Mouse (Mus musculus): ENCODE measurements around the gene Fam83c. TPM values are rescaled to one million over a fixed set of nuclear protein-coding genes. Genes with fewer than 3 reads are reported as not detected.
"Not testable (repeated sequence)": the region's sequence is repeated elsewhere in the genome, so short reads cannot be mapped to it uniquely, and the experiment has no call there.

Gene Fam83c
- not detected in 2 replicates for total RNA-seq (2015)
- total RNA-seq (2017) = not detected in 2 replicates

DNA sequence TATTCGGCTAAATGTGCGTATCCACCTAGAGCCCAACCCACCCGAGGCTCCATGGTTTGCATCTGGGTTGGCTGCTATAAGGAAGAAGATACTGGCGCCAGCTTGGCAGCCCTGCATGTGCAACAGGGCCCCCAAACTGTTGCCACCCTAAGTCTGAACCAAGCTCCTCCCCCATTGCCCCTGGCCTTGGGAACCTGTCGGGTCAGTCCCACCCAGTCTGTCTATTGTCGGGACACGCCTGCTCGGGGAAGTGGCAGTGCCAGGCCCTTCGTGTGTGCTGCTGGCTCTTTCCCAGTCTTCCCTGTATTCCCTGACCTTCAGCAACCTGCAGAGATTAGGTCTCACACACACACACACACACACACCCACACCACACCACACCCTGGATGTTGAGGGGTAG lies at the start of gene Fam83c:
Fam83c (minus strand) TSS at position 123 of the 400 bp plus-strand sequence.
- ATAC-seq (replicated peaks; ENCODE audit: poor library complexity) = no peak

DNA sequence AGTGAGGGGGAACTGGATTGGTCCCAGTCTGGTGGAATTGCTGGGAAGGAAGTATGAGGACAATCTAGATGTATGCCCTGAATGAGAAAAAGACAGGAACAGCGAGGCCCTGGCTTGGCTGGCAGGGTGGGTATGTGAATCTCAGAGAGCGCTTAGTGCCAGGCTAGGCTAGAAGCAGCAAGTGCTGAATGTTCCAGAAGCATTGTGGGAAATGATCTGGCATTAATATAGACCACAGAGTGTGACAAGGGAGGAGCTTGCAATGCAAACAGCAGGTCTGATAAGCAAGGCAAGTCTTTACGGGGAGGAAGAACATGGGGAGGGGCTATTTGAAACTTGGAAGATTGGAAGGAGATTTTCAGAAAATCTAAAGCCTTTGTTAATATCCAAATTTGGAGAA lies 47.4 kb upstream of the Fam83c start:
- peak; percentile 71 for ATAC-seq (replicated peaks; ENCODE audit: poor library complexity)

DNA sequence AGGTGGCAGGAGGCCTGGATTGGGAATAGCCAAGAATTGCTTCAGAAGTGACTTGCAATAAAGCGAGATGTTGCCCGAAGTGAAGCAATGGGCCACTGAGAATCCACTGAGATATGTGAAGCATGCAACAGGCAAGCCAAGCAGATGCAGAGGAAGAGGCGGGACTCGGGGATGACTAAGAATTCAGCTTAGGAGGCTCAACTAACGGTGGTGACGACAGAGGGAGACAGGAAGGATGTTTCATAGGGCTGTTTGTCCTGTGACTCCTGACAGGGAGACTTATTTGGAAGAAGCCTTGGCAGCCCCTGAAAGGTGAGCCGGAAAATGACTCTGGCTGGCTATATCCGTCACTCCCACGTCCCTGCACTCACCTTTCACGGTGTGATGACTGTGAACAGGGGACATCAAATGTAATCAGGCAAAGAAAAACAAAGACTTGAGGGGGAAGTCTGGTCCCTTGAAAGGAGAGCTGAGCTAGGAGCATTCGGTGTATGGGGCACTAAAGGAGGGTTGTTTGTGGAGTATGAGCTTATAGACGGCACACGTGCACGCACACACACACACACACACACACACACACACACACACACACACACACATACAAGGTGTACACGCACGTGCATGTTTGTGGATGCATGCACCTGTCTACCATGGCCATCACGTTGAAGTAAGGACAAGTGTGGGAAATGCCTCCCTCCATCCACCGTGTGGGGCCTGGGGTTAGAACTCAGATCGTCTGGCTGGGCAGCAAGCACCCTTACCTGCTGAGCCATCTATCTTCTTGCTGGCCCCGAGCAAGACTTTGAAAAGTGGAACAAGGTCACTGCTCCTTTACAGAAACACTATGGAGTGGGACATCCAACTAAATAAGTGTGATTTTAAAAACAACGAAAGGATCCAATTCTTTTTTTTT lies 44.6 kb upstream of the Fam83c start:
- ATAC-seq (replicated peaks; ENCODE audit: poor library complexity) = peak; percentile 89

DNA sequence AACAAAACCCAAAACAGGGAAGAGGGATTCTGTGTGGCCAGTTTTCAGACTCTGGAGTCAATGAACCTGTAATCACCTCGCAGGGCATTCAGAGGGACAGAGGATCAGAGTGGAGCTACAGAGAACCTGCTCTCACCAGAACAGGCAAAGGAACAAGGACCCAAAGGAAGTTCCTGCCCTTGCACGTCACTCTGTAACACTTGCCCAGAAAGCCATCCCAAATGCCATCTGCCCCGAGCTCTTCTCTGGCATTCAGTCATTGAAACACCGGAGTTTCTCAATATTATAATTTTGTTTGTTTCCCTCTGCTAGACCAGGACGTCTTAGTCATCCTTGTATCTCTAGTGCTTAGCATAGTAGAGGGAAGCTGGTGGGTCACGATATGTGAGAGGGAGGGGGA lies 39.0 kb upstream of the Fam83c start:
- no peak for ATAC-seq (replicated peaks; ENCODE audit: poor library complexity)

DNA sequence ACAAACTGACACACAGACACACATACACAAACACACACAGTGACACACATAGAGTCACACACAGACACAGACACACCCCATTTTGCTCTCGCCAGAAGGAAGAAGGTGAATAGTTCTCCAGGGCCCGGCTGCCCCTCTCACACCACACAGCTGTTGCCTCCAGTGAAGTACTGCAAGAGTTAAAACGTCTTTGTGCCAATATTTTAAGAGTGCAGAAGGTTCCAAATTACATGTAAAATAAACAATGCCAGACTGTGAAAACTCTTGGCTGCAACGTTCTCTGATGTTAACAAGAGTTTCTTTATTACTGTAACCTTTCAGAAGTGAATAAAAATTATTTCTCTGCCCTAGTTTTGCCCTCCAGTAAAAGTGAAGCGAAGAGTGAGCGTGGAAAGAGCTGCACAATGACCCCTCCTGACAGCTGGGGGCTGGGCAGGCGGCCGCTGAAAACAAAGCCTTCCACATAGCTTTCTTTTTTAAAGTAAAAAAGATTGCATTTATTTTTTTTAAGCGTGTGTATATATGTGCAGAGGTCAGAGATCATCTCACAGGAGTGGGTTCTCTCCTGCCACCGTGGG lies 38.4 kb upstream of the Fam83c start:
- no peak for ATAC-seq (replicated peaks; ENCODE audit: poor library complexity)

DNA sequence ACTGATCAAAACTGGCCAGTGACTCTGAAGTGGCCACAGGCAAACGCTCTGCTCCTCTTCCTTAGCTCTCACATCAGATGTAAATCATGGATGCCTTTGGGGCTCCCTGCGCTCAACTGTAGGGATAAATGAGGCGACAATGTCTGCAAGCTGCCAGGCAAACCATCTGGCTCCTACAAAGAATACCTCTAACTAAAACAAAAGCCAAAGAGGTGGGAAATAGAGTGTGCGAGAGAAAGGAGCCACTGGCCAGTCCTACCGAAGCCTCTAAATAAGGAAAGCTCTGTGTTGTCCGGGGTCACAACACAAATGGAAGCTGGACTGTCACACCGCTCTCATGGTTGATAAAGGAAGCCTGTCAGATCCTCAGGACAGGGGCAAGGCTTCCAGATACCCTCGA lies 37.8 kb upstream of the Fam83c start:
- ATAC-seq (replicated peaks; ENCODE audit: poor library complexity) = no peak

DNA sequence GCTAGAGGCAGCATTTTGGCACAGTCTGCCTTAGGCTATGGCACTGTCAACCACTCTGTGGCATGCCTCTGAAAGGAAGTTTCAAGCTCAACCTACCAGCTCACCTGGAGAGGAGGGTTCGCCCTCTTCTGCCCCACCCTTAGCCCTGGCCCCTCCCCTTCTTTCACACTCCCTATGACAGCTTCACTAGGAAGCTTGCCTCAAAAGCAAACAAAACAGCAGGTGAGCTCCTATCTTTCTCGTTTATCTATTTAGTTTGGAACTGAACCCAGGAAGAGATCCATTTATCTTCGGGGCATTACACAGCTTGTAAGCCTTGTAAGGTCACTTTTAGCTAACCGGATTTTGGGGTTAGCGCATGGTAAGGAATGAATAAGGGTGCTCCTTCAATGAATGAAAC lies 35.1 kb upstream of the Fam83c start:
- no peak for ATAC-seq (replicated peaks; ENCODE audit: poor library complexity)

DNA sequence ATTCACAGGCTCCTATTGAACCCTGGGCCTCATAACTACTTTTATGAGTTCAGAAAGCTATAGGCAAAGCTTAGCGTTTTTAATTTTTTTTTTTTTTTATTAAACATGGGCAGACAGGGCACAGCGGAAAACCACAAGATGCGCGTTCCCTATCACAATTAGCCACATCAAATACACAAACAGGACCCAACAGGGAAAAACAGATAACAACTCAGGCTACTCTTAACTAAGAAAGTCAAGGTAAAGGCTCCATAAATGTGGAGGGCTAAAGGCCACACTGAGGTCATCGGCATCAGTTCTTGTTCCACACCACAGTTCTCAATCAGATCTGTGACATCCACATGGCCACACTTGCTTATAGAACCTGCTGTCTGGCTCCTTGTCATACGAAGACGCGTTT lies 33.7 kb upstream of the Fam83c start:
- ATAC-seq (replicated peaks; ENCODE audit: poor library complexity) = peak; percentile 74

DNA sequence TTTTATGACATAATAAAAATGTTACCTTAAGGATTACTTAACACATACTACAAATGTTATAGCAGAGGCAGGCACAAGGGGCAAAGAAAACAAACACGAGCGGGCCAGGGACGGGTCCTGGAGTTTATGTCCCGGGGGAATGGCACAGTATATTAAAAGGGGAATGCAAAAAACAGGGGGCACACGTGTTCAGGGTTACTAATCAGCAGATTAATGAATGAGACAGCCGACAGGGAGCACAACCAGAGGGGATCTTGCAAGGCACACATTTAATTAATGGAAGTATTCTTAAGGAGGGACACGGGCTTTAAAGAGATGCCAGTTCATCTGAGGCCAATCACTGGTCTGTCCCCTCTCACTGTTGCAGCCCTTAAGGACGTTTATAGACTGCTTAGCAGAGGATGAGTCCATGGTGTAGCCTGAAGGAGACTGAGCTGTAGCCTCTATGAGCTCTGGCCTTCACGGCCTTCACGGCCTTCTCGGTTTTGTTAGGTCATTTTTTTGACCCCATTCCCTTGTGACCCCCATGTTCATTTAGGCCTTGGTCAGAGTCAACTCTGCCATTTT lies 28.7 kb upstream of the Fam83c start:
- no peak for ATAC-seq (replicated peaks; ENCODE audit: poor library complexity)

DNA sequence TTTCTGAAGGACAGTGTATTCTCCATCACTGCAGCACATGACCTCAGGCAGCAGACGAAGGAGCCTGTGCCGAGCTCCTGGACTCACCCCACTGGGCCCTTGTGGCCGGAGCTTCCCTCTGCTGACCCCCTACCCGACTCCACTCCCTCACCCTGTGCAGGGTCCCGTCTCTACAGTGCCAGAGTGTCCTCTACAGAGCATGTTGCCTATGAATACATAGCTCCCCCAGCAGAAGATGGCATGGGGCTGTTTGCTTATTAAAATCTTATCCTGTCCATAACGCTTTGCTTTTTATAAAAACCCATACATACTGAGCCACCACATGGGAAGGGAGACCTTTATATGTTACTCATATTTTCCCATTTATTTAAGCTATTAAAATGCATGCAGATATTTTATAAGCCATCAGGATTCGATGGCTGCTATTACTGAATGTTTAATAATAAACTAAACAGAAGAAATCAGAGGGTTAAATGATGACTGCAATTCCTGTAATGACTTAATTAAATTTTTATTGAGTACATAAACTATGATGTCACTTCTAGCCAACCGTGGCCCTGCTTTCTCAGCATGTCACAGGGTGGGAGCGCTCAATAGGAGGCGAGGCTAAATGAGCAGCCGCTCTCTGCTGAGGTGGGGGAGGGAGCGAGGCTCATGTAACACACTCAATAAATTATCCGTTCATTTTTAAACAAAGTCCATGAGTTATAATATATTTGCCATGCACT lies 28.1 kb upstream of the Fam83c start:
- ATAC-seq (replicated peaks; ENCODE audit: poor library complexity) = no peak

DNA sequence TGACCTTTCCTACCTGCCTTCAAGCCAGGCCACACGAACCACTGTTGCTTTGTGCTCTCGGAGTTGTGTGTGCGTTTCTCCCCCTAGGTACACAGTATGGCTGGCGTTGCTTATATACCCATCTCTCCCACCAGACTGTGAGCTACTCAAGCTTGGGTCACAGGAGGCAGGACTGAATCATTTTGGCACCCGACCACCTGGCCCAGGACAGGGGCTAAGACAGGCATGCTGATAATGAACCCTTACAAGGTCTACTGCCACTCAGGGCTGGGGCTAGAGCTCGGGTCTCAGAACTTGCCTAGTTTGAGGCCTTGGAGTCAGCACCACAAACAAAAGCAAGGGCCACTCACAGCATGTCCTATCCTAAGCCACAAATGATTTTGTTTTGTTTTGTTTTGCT lies 26.9 kb upstream of the Fam83c start:
- no peak for ATAC-seq (replicated peaks; ENCODE audit: poor library complexity)

DNA sequence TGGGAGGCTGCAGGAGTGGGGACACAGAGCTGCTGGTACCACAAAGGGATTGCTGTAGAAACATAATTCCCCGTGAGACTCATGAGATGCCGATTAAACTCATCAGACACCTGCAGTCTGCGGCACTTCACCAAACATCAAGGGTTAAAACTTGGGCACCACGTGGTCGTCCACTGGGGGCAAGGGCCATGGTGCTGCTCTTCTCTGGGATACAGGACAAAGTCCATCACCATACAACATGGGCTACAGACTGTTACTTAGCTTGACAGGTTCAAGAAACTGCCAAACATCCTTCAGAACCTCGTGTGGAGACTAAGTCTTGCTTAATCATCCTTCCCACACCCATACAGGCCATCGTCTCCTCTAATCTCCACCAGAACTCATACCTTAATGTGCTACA lies 25.4 kb upstream of the Fam83c start:
- ATAC-seq (replicated peaks; ENCODE audit: poor library complexity) = no peak

DNA sequence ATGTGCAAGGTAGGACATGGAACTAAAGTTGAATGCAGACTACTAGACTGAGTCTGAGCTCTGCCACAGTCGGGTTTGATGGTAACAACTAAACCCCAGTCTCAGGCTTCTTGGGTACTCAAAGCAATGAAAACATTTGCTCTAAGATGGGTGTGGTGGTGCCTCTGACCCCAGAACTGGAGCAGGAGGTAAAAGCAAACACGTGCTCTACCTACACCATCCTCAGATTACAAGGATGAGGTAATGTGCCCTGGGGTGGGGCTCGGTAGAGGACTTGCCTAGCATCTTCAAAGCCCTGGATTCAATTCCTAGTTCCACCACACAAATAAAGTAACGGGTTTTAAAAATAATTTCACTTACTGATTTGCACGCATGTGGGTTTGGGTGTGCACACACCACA lies 17.9 kb upstream of the Fam83c start:
- ATAC-seq (replicated peaks; ENCODE audit: poor library complexity) = no peak

DNA sequence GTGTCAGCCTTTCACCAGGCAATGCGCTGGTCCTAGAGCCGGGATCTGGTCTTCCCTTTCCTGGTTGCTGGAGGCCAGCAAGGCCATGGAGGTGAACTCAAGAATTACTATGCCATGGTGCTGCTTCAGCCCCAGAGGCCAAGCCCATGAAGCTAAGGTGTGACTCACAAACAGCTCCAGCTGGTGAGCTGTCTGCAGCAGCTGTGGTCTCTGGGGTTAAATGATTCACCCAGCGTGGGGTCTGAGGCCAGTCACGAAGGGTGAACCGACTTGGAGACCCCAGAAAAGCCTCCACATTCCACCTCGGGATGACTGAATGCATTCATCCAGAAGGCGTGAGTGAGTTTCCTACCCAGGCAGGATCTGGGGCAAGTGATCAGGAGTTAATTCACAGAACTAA lies 15.5 kb upstream of the Fam83c start:
- ATAC-seq (replicated peaks; ENCODE audit: poor library complexity) = no peak

DNA sequence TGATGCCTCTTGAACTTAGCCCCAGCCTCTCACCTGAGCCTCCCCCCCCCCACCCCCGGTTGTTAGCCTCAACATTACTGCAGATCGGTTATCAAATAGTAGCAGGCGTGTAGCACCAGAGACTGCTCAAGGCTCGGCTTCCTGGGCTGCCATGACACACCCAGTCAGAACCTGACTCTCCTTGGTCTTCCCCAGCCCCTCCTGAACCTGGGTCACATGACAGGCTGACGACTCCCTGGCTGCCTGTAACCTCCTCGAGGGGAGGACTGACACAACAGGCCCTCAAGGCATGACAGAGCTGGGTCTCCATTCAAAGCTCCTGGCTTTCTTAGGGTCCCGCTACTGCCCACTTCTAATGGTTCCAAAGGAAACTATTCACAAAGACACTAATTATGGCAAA lies 14.8 kb upstream of the Fam83c start:
- peak; percentile 64 for ATAC-seq (replicated peaks; ENCODE audit: poor library complexity)

DNA sequence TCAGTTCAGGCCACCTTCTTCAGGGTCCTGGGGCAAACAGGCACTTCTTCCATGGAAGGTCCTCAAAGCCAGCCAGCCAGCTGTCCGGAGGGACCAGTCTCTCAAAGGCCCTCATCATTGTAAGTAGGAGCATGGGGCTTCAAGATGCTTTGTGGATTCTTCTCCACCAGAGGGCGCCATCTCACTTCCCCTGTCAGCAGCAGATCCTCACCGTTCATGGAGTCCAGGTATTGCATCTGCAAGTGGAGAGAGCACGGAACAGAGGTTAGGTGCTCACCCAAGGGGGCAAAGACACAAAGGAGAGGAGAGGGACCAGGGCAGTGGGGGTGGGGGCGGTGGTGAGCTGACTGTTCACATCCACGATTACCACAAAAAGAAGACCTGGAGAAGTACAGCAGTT lies 13.6 kb upstream of the Fam83c start:
- ATAC-seq (replicated peaks; ENCODE audit: poor library complexity) = peak; percentile 93

DNA sequence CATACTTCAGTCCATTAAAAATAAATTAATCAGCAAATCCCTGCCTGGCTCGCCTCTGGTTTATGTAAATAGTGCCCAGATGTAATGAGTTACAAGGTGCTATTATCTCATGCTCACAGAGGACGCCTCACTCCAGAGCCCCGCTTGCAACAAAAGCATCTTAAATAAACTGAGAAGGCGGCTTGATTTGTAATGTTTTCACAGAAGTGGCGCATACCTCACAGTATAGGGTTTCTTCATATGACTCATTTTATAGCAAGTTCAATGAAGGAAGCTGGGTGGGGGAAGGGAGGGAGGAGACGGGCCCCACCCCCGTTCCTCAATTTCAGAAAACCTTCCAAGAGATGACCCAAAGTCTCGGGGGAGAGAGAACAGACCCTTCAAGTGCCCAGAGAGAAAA lies 12.3 kb upstream of the Fam83c start:
- ATAC-seq (replicated peaks; ENCODE audit: poor library complexity) = no peak

DNA sequence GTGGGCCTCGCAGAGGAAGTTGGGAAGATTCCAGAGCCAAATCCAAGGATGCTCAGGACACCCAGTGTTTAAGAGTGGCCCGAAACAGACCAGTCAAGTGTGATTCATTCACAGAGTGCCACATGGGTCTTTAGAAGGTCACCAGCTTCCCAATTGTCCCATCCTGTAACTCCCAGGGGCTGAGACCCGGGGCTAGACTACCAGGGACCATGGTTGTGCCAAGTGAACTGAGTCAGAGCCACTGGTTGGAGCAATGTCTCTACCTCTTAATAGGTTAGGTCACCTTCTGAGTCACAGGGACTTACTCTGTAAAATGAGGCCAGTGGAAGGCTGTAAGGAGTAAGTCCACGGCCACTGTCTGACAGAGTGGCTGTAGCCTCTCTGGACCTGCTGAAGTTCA lies 4.3 kb upstream of the Fam83c start:
- ATAC-seq (replicated peaks; ENCODE audit: poor library complexity) = no peak

DNA sequence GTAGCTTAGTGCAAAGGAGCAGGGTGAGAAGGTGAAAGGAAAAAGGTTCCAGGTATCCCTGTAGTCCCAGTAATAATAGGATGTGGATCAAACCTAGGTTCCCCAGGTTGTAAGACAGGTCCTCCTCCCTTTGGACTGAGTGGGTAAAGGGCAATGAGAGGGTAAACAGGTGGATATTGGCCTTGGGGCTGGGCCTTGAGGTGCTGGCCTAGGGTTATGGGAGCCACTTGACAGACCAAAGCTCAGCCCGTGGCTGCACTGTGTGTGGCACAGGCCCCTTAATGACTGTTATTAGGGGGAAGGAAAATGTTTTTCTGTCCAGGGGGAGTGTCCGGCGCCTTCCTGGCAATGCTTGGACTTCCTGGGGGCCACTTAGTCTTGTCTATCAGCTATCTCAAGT lies 3.3 kb upstream of the Fam83c start:
- ATAC-seq (replicated peaks; ENCODE audit: poor library complexity) = no peak

DNA sequence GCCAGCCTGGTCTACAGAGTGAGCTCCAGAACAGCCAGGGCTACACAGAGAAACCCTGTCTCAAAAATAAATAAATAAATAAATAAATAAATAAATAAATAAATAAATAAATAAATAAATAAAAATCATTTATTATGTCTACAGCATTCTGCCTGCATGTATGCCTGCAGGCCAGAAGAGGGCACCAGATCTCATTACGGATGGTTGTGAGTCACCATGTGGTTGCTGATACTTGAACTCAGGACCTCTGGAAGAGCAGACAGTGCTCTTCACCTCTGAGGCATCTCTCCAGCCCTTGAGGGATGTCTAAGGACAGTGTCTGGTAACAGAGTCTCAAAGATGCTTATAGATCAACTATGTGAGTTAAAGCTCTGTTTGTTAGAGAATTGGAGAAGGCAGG lies 2.6 kb downstream of the Fam83c start:
- not testable (repeated sequence) for ATAC-seq (replicated peaks; ENCODE audit: poor library complexity)

DNA sequence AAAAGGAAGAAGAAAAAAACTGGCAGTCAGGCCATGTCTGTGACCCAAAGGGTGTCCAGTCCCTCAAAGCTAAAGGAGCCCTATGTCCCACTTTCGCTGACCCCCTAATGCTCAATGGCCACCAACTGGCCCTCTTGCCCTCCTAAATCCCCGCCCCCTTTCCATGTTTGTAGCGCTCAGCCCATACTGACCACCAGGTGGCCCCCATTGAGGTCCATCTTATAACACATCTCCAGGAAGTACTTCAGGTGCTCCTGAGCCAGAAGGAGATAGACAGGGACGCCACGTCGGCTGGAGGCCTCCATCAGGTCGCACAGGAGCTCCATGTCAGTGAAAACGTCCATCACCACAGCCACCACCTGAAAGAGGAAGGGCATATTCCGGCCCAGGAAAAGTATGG lies 3.4 kb downstream of the Fam83c start:
- ATAC-seq (replicated peaks; ENCODE audit: poor library complexity) = 0 out of 2 replicates have a peak, but pooled peaks have one; percentile 20

DNA sequence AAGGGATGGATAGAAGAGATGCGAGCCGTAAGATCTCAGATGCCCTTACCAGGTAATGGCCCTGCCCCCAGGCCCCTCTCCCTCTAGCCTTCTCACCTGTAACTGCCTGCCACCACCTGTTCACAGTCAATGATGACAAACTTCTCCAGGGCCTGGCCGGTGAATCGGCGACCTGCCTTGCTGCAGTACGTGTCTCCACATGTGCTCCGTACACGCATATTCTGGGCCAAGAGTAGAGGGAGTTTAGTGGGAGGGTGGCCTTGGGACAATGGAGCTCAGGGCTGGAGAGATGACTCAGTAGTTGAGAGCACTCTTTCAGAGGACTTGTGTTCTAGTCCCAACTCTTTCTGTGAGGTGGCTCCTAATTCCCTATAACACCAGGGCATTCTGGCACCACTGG lies 3.8 kb downstream of the Fam83c start:
- ATAC-seq (replicated peaks; ENCODE audit: poor library complexity) = no peak
